ENCODE assay signal across 14 mouse cellular contexts in genomic region chr7:119256916-119257315, GRCm38 (mm10).
DNase-seq lines count a peak whose midpoint lies in the region.
"Had no signal": no experiment of that assay in that cellular context is flagged by ENCODE, and none has a peak within 500 bp of the region (broad histone marks: within the 10 kb centered on the region; RNA-seq: fewer than 3 reads in every experiment).

No protein-coding gene starts in this region.

- DNase-seq in layer of hippocampus, adult 18-20 months (ENCODE audit: low spot score in 2 of 2), result peak; percentile 26 to 58
- DNase-seq in layer of hippocampus, adult 9-10 months (ENCODE audit: low spot score), result no peak
- peak; percentile 20 to 38 for DNase-seq in layer of hippocampus, adult 8-10 months (ENCODE audit: low spot score in 2 of 2)
- peak; percentile 38 to 45 for DNase-seq in layer of hippocampus, postnatal 36 days
- no peak for DNase-seq in left cerebral cortex, postnatal 4 days
- DNase-seq in heart, postnatal 14 days, result no peak
- DNase-seq: adrenal gland, adult 2 months; adrenal gland, postnatal 10 days; adrenal gland, postnatal 36 days; cerebellum, adult 11-12 months; cerebellum, adult 2 months; cerebellum, adult 9-10 months; cerebellum, postnatal 10 days; cerebellum, postnatal 25 days had no signal

- intact Hi-C loops in left cerebral cortex, postnatal 4 days (cut with DNase I), result no loop called here
- intact Hi-C loops in heart, postnatal 14 days (cut with DNase I), result no loop called here

Comparison
In these comparisons a context has a peak if more than half of its experiments do, and no peak if none do; other contexts are left out.
1. DNase-seq: peak in layer of hippocampus, adult 18-20 months (2 of 2), layer of hippocampus, adult 8-10 months (2 of 2) and layer of hippocampus, postnatal 36 days (2 of 2); none in layer of hippocampus, adult 9-10 months (single experiment), left cerebral cortex, postnatal 4 days (single experiment) and heart, postnatal 14 days (0 of 2).